Mouse (Mus musculus): ENCODE data around the gene Adamtsl1. TPM values are rescaled to one million over a fixed set of nuclear protein-coding genes. Genes with fewer than 3 reads are reported as not detected.

The Adamtsl1 gene
- total RNA-seq, 2 experiments from 2014 or later = 3.8 to 4.9 TPM

DNA sequence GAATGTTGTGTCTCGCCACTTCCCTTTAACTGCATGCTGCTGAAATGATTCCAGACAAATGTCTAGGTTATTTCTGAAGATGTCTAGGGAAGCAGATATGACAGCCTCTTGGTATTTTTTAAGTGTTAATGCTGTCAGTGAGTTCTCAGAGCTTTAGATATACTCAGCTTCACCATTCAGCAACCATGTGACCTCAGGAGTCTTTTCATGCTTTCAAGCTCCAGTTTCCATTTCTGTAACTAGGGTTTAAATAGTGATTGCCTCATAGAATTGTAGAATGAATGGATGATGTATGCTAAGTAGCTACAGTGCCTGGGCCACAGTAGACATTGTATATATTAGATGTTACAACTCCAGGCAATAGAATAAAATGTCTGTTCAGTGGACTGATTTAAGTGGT lies 772.6 kb downstream of the Adamtsl1 start:
- no peak for DNase-seq
- intact Hi-C loops (cut with DNase I) = no loop called here

- intact Hi-C loops (cut with DNase I) = no loop called here
- DNase-seq = no peak
These were observed 774.3 kb downstream of the Adamtsl1 start for GRCm38 (mm10) chr4:86288264-86288663.

DNA sequence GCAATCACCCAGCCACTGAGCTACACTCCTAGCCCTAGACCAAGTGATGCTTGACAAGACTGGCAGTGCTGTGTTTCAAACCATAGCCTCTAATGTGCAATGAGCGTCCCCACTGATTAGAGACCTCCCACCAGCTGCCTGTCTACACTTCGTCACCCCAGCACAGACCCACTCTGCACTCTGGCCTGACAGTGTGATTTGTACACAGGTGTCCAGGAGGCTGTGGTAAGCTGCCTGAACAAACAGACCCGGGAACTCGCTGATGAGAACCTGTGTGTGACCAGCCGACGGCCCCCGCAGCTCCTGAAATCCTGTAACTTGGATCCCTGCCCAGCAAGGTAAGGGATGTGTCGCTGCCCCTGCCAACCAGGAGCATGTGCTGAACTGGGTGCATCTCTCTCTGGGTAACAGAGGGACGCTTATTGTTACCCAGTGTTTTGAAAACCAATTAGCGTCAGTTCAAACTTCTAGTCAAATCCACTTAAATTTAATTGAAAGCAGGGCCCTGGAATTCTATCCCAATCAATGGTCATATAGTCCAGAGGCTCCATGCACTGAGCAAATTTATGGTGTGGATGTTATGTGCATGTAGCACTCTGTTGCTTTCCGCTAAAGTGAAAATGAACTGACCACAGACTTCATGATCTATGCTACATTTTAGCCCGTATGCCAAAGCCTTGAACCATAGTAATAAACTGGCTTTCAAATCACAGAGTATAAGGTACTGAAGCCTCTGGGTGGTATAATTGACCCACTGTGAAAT lies 775.7 kb downstream of the Adamtsl1 start:
- no peak for DNase-seq
- intact Hi-C loops (cut with DNase I) = no loop called here

- intact Hi-C loops (cut with DNase I) = no loop called here
These were observed 780.9 kb downstream of the Adamtsl1 start for GRCm38 (mm10) chr4:86294828-86295251.

DNA sequence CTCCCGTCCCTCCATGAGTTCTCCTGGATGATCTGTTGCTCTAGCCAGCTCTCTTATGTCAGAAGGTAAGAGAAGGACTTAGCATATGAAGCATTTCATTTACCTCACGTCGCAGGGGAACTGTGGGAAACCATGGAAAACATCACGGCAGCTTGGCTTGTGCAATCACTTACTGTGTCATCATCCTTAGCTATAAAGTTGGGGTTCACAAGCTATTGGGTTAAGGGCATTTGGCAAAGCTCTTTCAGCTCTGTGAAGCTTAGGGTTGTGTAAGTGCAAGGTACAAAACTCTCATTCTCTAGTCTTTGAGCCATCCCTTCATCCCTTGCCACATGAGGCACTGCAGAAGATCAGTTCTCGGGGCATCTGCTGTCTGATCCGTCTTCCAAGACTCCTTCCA lies 787.5 kb downstream of the Adamtsl1 start:
- intact Hi-C loops (cut with DNase I) = no loop called here
- no peak for DNase-seq

More at GRCm38 (mm10) chr4:86294828-86295251, 780.9 kb downstream of the Adamtsl1 start:
- no peak for DNase-seq

DNA sequence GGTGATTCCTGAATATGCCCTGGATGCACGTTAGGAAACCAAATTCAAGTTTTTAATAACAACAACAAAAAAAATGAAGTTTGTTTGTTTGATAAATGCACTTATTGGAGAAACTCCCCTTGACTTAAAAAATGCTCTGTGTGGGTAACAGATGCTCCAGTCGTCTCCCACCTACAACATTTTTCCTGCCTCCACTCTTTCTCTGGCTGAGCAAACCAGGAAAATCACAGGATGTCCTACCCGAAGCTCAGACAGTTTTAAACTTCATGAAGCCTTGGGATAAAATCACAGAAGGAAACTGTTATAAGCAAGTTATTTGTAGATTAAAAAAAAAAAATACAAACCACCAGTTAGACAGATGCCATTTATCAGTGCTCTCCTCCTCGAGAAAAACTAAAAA lies 788.1 kb downstream of the Adamtsl1 start:
- DNase-seq = no peak
- intact Hi-C loops (cut with DNase I) = no loop called here

- intact Hi-C loops (cut with DNase I) = no loop called here
- no peak for DNase-seq
These were observed 792.8 kb downstream of the Adamtsl1 start for GRCm38 (mm10) chr4:86306753-86307152.

GRCm38 (mm10) chr4:86309178-86309577 lies 795.2 kb downstream of the Adamtsl1 start:
- intact Hi-C loops (cut with DNase I) = no loop called here
- DNase-seq = no peak

- DNase-seq = peak in 1 of 2 experiments; percentile 38
- intact Hi-C loops (cut with DNase I) = no loop called here
These were observed 797.1 kb downstream of the Adamtsl1 start for GRCm38 (mm10) chr4:86310806-86311730.

DNA sequence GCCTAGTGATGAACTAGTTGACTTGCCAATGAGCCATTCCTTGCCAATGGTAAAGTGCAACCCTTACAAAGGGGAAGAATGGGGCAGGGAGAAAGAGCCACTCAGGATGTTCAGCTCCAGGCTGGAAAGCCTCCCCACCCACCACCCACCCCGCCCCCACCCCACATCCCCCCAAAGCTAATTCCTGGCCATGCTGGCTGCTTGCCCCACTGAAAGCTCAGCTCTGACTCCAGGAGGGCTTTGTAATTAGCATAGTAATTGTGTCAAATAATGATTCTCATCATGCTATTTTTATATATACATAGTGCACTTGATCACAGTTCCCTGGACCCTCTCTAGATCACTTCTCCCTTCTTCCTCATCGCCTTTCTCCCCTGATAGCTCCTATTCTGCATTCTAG lies 798.4 kb downstream of the Adamtsl1 start:
- intact Hi-C loops (cut with DNase I) = no loop called here
- DNase-seq = no peak

GRCm38 (mm10) chr4:86314442-86314841 lies 800.5 kb downstream of the Adamtsl1 start:
- no peak for DNase-seq
- intact Hi-C loops (cut with DNase I) = no loop called here

GRCm38 (mm10) chr4:86315122-86315521 lies 801.1 kb downstream of the Adamtsl1 start:
- intact Hi-C loops (cut with DNase I) = loop anchor here (5.0 kb wide), 1 partner anchor 67 kb away; no protein-coding TSS in a partner anchor
- no peak for DNase-seq

GRCm38 (mm10) chr4:86317916-86318542 lies 804.1 kb downstream of the Adamtsl1 start:
- intact Hi-C loops (cut with DNase I) = loop anchor here (5.0 kb wide), 1 partner anchor 64 kb away; no protein-coding TSS in a partner anchor
- peak in 1 of 2 experiments; percentile 10 for DNase-seq

- DNase-seq = no peak
- intact Hi-C loops (cut with DNase I) = loop anchor here (10.0 kb wide), 1 partner anchor 219 kb away; no protein-coding TSS in a partner anchor
These were observed 811.4 kb downstream of the Adamtsl1 start for GRCm38 (mm10) chr4:86325411-86325810.

DNA sequence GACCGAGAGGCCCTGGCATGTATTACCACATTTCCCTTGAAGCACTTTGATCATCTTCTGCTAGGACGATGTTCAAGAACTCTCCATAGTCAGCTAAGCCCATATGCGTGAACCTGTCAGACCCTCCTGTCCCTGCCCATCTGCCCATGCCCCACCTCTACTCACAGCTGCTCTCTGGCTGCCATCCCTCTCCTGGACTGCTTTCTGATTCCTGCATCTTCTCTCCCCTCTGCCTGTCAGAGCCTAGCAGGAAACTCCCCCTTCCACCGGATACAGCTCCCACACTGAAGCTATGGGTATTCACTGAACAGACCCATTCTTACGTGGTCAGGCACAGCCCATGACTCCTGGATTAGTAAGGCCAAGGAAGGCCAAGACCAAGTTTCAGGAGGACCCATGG lies 812.0 kb downstream of the Adamtsl1 start:
- intact Hi-C loops (cut with DNase I) = loop anchor here (10.0 kb wide), 1 partner anchor 219 kb away; no protein-coding TSS in a partner anchor
- DNase-seq = no peak

- intact Hi-C loops (cut with DNase I) = loop anchor here (10.0 kb wide), 1 partner anchor 218 kb away; no protein-coding TSS in a partner anchor
- no peak for DNase-seq
These were observed 812.7 kb downstream of the Adamtsl1 start for GRCm38 (mm10) chr4:86326638-86327037.

- intact Hi-C loops (cut with DNase I) = loop anchor here (10.0 kb wide), 1 partner anchor 215 kb away; no protein-coding TSS in a partner anchor
- DNase-seq = no peak
These were observed 815.5 kb downstream of the Adamtsl1 start for GRCm38 (mm10) chr4:86329481-86329880.

DNA sequence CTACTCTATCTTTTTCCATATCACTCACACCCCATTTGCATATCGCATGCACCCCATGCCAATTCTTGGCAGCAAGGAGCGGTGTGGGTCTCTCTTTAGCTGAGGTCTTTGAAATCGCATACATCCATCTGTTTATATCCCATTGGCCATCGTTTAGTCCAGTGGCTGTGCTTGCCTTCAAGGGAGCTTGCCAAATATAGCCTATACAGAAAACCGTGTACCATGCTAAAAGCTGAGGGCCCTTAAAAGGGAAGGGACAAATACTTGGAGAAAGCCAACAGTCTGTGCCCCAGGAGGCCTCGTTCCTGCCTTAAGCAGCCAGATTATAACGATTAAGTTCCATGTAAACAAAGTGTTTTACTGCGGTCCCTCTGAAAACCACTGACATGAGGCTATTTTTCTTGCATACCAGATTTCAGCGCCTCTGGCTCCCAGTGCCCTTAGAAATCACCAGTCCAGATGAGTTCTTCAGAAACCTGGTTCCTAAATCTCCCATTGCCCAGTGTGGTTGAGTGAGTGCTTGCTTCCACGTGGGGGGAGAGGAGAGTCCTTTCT lies 822.0 kb downstream of the Adamtsl1 start:
- DNase-seq = no peak
- intact Hi-C loops (cut with DNase I) = no loop called here

DNA sequence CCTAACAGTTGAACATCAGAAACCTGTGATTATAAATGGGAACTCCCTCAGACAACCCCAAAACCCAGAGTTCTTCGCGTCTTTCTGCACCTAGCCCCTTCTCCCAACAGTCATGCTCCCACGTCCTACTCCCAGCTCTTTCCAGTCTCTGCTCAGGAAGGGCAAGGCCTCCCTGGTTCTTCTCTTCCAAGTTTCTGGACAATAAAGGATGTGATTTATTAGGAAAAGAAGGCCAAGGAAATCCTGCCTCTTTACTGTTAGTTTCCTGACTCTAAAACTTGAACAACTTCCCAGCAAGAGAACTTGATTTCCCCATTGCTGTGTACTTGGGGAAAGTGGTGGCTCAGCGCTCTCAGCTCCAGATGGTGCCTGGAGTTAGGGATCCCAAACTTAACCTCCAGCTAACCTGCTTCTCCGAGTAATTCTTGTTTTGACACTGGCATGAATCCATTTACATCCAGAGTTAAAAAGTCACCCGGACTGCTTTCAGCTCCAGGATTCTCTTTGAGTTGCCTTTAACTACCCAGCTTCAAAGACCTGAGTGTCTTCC lies 823.3 kb downstream of the Adamtsl1 start:
- DNase-seq = no peak
- intact Hi-C loops (cut with DNase I) = no loop called here

DNA sequence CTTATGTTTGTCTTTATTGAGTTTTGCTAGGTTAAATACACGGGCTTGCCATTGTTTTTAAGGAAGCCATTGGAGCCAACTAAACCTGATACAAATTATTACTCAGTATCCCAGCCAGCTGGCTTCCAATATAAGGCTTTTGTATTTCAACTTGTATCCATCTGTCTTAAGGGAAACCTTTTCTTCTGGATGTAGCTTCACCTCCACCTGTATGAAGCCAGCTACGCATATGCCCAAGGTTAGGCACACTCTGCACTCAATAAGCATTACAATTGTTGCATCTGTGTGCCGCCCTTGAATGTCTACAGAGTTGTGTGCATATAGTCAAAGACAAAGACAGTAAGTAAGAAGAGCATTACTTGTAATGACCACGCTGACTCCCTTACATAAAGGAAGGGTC lies 835.4 kb downstream of the Adamtsl1 start:
- DNase-seq = no peak
- intact Hi-C loops (cut with DNase I) = no loop called here

Data from heart, postnatal 14 days (tissue).